Mouse (Mus musculus): ENCODE results near the gene Ubtd1. TPM values are rescaled to one million over a fixed set of nuclear protein-coding genes. Genes with fewer than 3 reads are reported as not detected.

Ubtd1 gene
- polyA plus RNA-seq, 1 experiment, result 10.8 TPM

- Histone ChIP-seq H3K4me1 (ENCODE audit: control insufficient read depth, insufficient read depth, insufficient read length, low read length) (peaks cover 2% of the 10 kb centered on the region; the same call in 1 of the 2 replicates), H3K27ac (ENCODE audit: insufficient read depth, low read depth, low read length) (no peak overlapping the region), H3K27me3 (ENCODE audit: control insufficient read depth, insufficient read depth, low read length) (no peaks in the 10 kb centered on the region), H3K4me3 (ENCODE audit: low read depth, low read length) (no peak overlapping the region), H3K36me3 (ENCODE audit: control insufficient read depth, insufficient read depth, low read length) (no peaks in the 10 kb centered on the region)
- TF ChIP-seq CTCF (IDR thresholded peaks at IDR 0.05; ENCODE audit: extremely low read depth, insufficient read length, insufficient replicate concordance, low read depth, low read length), result no peak
- TF ChIP-seq POLR2A (IDR thresholded peaks at IDR 0.05; ENCODE audit: low read depth, low read length), result no peak
- 69% methylated on average over 10 of the region's 10 CpGs for WGBS
Observed at GRCm38 (mm10) chr19:42021681-42022541, 40.3 kb downstream of the Ubtd1 start.

GRCm38 (mm10) chr19:42022542-42022848 lies 40.9 kb downstream of the Ubtd1 start:
- Histone ChIP-seq H3K27me3 (ENCODE audit: control insufficient read depth, insufficient read depth, low read length) (no peaks in the 10 kb centered on the region), H3K4me3 (ENCODE audit: low read depth, low read length) (no peak overlapping the region), H3K4me1 (ENCODE audit: control insufficient read depth, insufficient read depth, insufficient read length, low read length) (peaks cover 2% of the 10 kb centered on the region; the same call in 1 of the 2 replicates), H3K36me3 (ENCODE audit: control insufficient read depth, insufficient read depth, low read length) (no peaks in the 10 kb centered on the region), H3K27ac (ENCODE audit: insufficient read depth, low read depth, low read length) (no peak overlapping the region)
- no peak for TF ChIP-seq POLR2A (IDR thresholded peaks at IDR 0.05; ENCODE audit: low read depth, low read length)
- no peak for TF ChIP-seq CTCF (IDR thresholded peaks at IDR 0.05; ENCODE audit: extremely low read depth, insufficient read length, insufficient replicate concordance, low read depth, low read length)
- 87% methylated on average over 2 of the region's 2 CpGs for WGBS

GRCm38 (mm10) chr19:42026158-42026557 lies 44.6 kb downstream of the Ubtd1 start:
- Histone ChIP-seq H3K27ac (ENCODE audit: insufficient read depth, low read depth, low read length) (no peak overlapping the region), H3K27me3 (ENCODE audit: control insufficient read depth, insufficient read depth, low read length) (no peaks in the 10 kb centered on the region), H3K4me3 (ENCODE audit: low read depth, low read length) (no peak overlapping the region), H3K36me3 (ENCODE audit: control insufficient read depth, insufficient read depth, low read length) (no peaks in the 10 kb centered on the region), H3K4me1 (ENCODE audit: control insufficient read depth, insufficient read depth, insufficient read length, low read length) (no peaks in the 10 kb centered on the region; the same call in 1 of the 2 replicates)
- 5% methylated on average over 5 of the region's 5 CpGs for WGBS
- TF ChIP-seq CTCF (IDR thresholded peaks at IDR 0.05; ENCODE audit: extremely low read depth, insufficient read length, insufficient replicate concordance, low read depth, low read length) (peak; percentile 94), POLR2A (IDR thresholded peaks at IDR 0.05; ENCODE audit: low read depth, low read length) (no peak)

GRCm38 (mm10) chr19:42031112-42031511 lies 49.5 kb downstream of the Ubtd1 start:
- H3K4me1 ChIP-seq (ENCODE audit: control insufficient read depth, insufficient read depth, insufficient read length, low read length), result no peaks in the 10 kb centered on the region; the same call in 1 of the 2 replicates
- no peak overlapping the region for H3K27ac ChIP-seq (ENCODE audit: insufficient read depth, low read depth, low read length)
- peaks cover 4% of the 10 kb centered on the region; the same call in 1 of the 2 replicates for H3K36me3 ChIP-seq (ENCODE audit: control insufficient read depth, insufficient read depth, low read length)
- TF ChIP-seq CTCF (IDR thresholded peaks at IDR 0.05; ENCODE audit: extremely low read depth, insufficient read length, insufficient replicate concordance, low read depth, low read length) (no peak), POLR2A (IDR thresholded peaks at IDR 0.05; ENCODE audit: low read depth, low read length) (no peak)
- 86% methylated on average over 5 of the region's 5 CpGs for WGBS
- H3K4me3 ChIP-seq (ENCODE audit: low read depth, low read length), result no peak overlapping the region
- no peaks in the 10 kb centered on the region for H3K27me3 ChIP-seq (ENCODE audit: control insufficient read depth, insufficient read depth, low read length)

GRCm38 (mm10) chr19:42033611-42034010 lies 52.0 kb downstream of the Ubtd1 start:
- no peak overlapping the region for H3K27ac ChIP-seq (ENCODE audit: insufficient read depth, low read depth, low read length)
- peaks cover 4% of the 10 kb centered on the region; the same call in 1 of the 2 replicates for H3K36me3 ChIP-seq (ENCODE audit: control insufficient read depth, insufficient read depth, low read length)
- 93% methylated on average over 14 of the region's 14 CpGs for WGBS
- no peaks in the 10 kb centered on the region; the same call in 1 of the 2 replicates for H3K4me1 ChIP-seq (ENCODE audit: control insufficient read depth, insufficient read depth, insufficient read length, low read length)
- no peak overlapping the region for H3K4me3 ChIP-seq (ENCODE audit: low read depth, low read length)
- no peaks in the 10 kb centered on the region for H3K27me3 ChIP-seq (ENCODE audit: control insufficient read depth, insufficient read depth, low read length)
- TF ChIP-seq CTCF (IDR thresholded peaks at IDR 0.05; ENCODE audit: extremely low read depth, insufficient read length, insufficient replicate concordance, low read depth, low read length), result no peak

- Histone ChIP-seq H3K27me3 (ENCODE audit: control insufficient read depth, insufficient read depth, low read length) (no peaks in the 10 kb centered on the region), H3K36me3 (ENCODE audit: control insufficient read depth, insufficient read depth, low read length) (peaks cover 4% of the 10 kb centered on the region; the same call in 1 of the 2 replicates), H3K4me3 (ENCODE audit: low read depth, low read length) (no peak overlapping the region), H3K27ac (ENCODE audit: insufficient read depth, low read depth, low read length) (no peak overlapping the region), H3K4me1 (ENCODE audit: control insufficient read depth, insufficient read depth, insufficient read length, low read length) (no peaks in the 10 kb centered on the region; the same call in 1 of the 2 replicates)
- TF ChIP-seq POLR2A (IDR thresholded peaks at IDR 0.05; ENCODE audit: low read depth, low read length), result no peak
- WGBS, result 80% methylated on average over 9 of the region's 9 CpGs
Observed at GRCm38 (mm10) chr19:42034146-42034775, 52.7 kb downstream of the Ubtd1 start.

GRCm38 (mm10) chr19:42034881-42035455 lies 53.4 kb downstream of the Ubtd1 start:
- H3K27ac ChIP-seq (ENCODE audit: insufficient read depth, low read depth, low read length), result no peak overlapping the region
- no peaks in the 10 kb centered on the region for H3K27me3 ChIP-seq (ENCODE audit: control insufficient read depth, insufficient read depth, low read length)
- no peak for TF ChIP-seq POLR2A (IDR thresholded peaks at IDR 0.05; ENCODE audit: low read depth, low read length)
- TF ChIP-seq CTCF (IDR thresholded peaks at IDR 0.05; ENCODE audit: extremely low read depth, insufficient read length, insufficient replicate concordance, low read depth, low read length), result no peak
- no peak overlapping the region for H3K4me3 ChIP-seq (ENCODE audit: low read depth, low read length)
- 58% methylated on average over 11 of the region's 11 CpGs for WGBS
- no peaks in the 10 kb centered on the region; the same call in 1 of the 2 replicates for H3K4me1 ChIP-seq (ENCODE audit: control insufficient read depth, insufficient read depth, insufficient read length, low read length)
- H3K36me3 ChIP-seq (ENCODE audit: control insufficient read depth, insufficient read depth, low read length), result peaks cover 4% of the 10 kb centered on the region; the same call in 1 of the 2 replicates

Measured in small intestine, adult 2 months (tissue).